Mouse (Mus musculus) megakaryocyte, embryonic 14.5 days (primary cell): ENCODE measurements around the gene Oaf. TPM values are rescaled to one million over a fixed set of nuclear protein-coding genes. Genes with fewer than 3 reads are reported as not detected.

Experiments used
- H3K27me3 ChIP-seq: replicated peaks from 2 replicates; pipeline ENCODE3; 2012; ENCODE audit warnings: inconsistent platforms
- H3K36me3 ChIP-seq: replicated peaks from 2 replicates; pipeline ENCODE3; 2012; ENCODE audit warnings: low read length, inconsistent platforms, mixed read lengths
- H3K4me1 ChIP-seq: 2 replicates; pipeline ENCODE4 v1.6.1; 2012; ENCODE audit warnings: inconsistent platforms
- H3K4me3 ChIP-seq: replicated peaks from 2 replicates; pipeline ENCODE3; 2012; ENCODE audit warnings: moderate library complexity, mild to moderate bottlenecking, inconsistent platforms
- H3K9me3 ChIP-seq: 2 replicates; pipeline ENCODE4 v1.6.1; 2012; ENCODE audit warnings: inconsistent platforms
- FLI1 ChIP-seq: IDR thresholded peaks from 2 replicates; pipeline ENCODE4 v1.6.1; 2012; ENCODE audit warnings: low read length, inconsistent platforms, mixed read lengths
- GATA1 ChIP-seq: IDR thresholded peaks from 3 replicates; pipeline ENCODE4 v1.6.1; 2012; ENCODE audit warnings: mixed read lengths, low read length, inconsistent platforms, borderline replicate concordance
- polyA plus RNA-seq: library from polyadenylated mRNA; stranded (reverse); fragments of >175 nt; gene quantifications from 2 replicates; pipeline ENCODE4 v1.2.3, GENCODE M21; 2012; ENCODE audit warnings: low replicate concordance; ENCODE audit not compliant: insufficient read depth

The Oaf gene
- polyA plus RNA-seq, 1 experiment = 8.2 TPM

DNA sequence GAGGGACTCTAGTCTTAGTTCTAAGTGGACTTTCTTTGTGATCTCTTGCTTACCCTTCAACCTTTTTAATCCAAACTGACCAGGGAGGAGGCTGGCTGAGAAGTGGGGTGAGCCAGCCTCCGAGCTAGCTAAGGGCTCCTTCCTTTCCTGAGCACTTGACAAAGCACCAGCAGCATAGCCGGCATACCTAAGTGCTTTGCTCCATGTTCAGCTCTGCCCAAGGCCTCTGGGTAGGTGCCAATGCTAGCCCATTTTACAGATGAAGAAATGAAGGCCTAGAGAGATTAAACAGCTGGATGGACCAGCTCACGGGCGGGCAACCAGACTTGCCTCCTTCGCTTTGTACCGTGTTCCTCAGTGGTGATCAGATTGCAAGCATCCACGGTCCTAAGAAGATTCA is 3.1 kb downstream of the Oaf start:
- no peak for TF ChIP-seq FLI1
- TF ChIP-seq GATA1 = no peak
- H3K4me1 ChIP-seq = peaks cover 26% of the 10 kb centered on the region
- peaks cover 74% of the 10 kb centered on the region for H3K27me3 ChIP-seq
- no peaks in the 10 kb centered on the region for H3K9me3 ChIP-seq
- H3K4me3 ChIP-seq = no peak overlapping the region
- no peaks in the 10 kb centered on the region for H3K36me3 ChIP-seq

DNA sequence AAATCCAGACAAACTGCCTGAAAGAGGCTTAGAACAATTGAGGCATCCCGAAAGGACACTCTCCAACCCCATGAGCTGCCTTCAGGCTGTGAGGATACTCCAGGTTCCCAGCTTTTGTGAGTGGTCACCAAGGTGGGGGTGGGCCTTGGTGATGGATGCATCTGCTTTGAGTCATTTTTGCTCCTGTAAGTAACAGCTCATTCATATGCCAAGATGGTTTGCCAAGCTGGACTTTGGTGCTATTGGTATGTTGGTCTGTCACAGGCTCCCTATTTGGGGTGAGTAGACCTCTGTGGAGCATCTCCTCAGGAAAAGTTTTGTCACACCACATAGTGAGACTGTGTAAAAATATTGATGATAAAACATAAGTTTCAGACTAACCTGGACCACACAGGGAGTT is 3.6 kb downstream of the Oaf start:
- H3K27me3 ChIP-seq = peaks cover 72% of the 10 kb centered on the region
- no peak overlapping the region for H3K4me3 ChIP-seq
- H3K9me3 ChIP-seq = no peaks in the 10 kb centered on the region
- H3K4me1 ChIP-seq = peaks cover 26% of the 10 kb centered on the region
- no peaks in the 10 kb centered on the region for H3K36me3 ChIP-seq
- TF ChIP-seq FLI1 (no peak), GATA1 (no peak)

DNA sequence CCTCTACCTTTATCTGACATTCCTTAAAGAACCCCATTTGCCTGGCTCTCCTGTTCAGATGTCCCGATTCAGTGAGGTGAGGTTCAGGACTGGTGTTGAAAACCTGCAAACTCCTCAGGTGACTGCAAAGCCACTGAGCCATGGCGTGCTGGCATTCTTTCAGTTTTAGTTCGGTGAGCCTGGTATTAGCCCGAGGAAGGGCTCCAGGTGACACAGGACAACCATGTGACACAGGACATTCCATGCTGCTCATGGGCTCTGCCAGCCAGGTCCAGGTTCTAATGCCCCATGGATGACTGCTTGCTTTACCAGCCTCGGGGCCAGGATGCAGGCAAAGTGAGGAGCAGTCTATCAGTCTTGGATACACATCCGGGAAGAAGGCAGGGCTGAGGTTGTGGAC is 4.4 kb downstream of the Oaf start:
- Histone ChIP-seq H3K27me3 (peaks cover 67% of the 10 kb centered on the region), H3K4me3 (no peak overlapping the region), H3K9me3 (no peaks in the 10 kb centered on the region), H3K4me1 (peaks cover 26% of the 10 kb centered on the region), H3K36me3 (no peaks in the 10 kb centered on the region)
- no peak for TF ChIP-seq FLI1

DNA sequence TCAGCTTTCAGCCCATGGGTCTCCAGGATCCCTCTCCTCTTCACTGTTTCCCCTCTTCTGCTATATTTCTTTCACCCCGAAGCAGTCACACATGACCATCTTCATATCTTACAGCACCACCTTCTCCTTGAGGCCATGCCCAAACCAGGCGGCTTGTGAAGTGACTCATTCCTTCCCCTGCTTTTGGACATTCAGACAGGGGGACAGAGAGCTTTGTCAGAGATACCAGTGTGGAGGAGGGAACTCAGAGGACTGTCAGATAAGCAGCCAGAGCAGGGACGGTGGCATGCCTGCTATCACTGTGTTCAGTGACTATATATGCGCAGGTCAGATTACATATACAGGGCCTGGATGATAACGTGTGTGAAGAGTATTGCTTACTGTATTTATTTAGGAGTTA is 5.2 kb downstream of the Oaf start:
- Histone ChIP-seq H3K4me1 (peaks cover 28% of the 10 kb centered on the region), H3K4me3 (no peak overlapping the region), H3K9me3 (no peaks in the 10 kb centered on the region), H3K27me3 (peaks cover 60% of the 10 kb centered on the region), H3K36me3 (no peaks in the 10 kb centered on the region)
- TF ChIP-seq FLI1 (no peak), GATA1 (no peak)

DNA sequence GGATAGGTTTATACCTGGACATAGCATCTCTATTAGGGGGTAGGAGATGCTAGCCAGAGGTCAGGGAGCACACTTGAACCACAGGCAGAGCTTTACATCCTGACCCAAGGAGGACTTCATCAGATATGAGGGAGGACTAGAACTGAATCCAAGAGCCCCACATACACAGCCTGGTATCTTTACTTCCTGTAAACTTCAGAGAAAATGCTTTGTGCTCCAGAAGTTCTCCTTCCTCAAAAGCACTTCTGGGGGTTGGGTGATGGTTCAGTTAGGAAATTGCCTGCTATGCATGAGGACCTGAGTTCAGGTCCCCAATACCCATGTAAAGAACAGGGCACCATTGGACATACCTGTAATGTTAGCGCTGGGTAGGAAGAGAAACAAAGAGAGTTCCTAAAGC is 6.2 kb downstream of the Oaf start:
- Histone ChIP-seq H3K9me3 (no peaks in the 10 kb centered on the region), H3K4me3 (no peak overlapping the region), H3K36me3 (no peaks in the 10 kb centered on the region), H3K27me3 (peaks cover 52% of the 10 kb centered on the region), H3K4me1 (peaks cover 20% of the 10 kb centered on the region)
- TF ChIP-seq FLI1 (no peak), GATA1 (no peak)

DNA sequence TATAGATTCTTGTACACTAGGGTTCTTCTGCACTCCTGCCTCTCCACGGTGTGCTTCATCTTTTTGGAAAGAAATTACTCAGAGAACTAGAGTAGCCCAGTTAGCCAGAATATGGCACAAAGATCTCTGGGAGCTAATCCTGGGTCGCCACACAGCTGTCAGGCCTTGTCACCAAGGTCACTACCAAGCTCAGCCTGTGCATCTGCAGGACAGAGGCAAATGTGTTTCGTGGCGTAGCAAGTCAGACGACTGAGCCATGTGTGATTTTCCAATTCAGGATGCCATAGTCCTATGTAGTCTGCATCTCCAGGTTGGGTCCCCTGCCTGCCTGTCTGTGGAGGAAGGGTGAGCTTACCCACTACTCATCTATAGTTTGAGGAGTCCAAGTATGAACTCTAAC is 6.7 kb downstream of the Oaf start:
- TF ChIP-seq GATA1 = no peak
- TF ChIP-seq FLI1 = no peak
- no peaks in the 10 kb centered on the region for H3K36me3 ChIP-seq
- peaks cover 20% of the 10 kb centered on the region for H3K4me1 ChIP-seq

DNA sequence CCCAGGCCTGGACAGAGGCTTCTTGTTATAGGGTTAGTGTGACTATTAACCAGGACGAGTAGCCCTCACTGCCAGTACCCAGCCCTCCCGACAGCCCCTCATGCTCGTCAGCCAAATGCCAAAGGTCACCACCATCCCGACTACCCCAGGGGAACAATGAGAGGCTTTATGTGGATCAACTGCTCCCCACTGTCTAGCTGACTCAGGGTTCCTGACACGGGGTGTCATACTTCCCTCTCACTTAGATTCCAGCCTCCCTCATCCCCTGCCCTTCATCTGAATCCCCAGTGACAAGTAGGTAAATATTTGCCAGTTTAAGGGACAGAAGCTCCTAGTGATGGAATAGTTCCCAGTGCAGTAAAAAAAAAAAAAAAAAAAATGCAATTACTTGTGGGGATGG is 7.4 kb downstream of the Oaf start:
- H3K9me3 ChIP-seq = no peaks in the 10 kb centered on the region
- H3K4me1 ChIP-seq = peaks cover 27% of the 10 kb centered on the region
- TF ChIP-seq FLI1 = no peak
- no peak for TF ChIP-seq GATA1
- H3K4me3 ChIP-seq = no peak overlapping the region
- H3K27me3 ChIP-seq = peaks cover 41% of the 10 kb centered on the region
- no peaks in the 10 kb centered on the region for H3K36me3 ChIP-seq

More for the DNA sequence above, 6.7 kb downstream of the Oaf start:
- Histone ChIP-seq H3K27me3 (peaks cover 47% of the 10 kb centered on the region), H3K4me3 (no peak overlapping the region), H3K9me3 (no peaks in the 10 kb centered on the region)

DNA sequence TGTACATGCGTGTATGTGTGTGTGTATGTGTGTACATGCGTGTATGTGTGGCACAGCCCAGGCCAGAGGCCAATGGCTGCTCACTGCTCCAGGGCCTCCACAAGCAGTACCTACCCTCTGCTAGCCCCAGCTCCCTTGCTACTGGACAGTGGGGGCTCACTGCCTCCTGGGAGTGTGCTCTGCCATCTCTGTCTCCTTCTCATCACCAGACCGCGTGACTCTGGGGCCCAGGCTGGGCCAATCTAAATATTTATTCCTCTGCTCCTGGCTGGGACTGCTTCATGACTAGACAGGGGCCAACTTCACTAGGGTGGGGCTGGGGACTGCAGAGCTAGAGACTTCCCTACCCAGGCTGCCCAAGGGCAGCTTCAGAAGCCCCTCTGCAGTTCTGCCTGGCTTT is 7.9 kb downstream of the Oaf start:
- TF ChIP-seq GATA1 (no peak), FLI1 (no peak)
- Histone ChIP-seq H3K4me3 (peak overlapping the region; percentile 23), H3K27me3 (peaks cover 41% of the 10 kb centered on the region), H3K4me1 (peaks cover 32% of the 10 kb centered on the region), H3K9me3 (no peaks in the 10 kb centered on the region), H3K36me3 (no peaks in the 10 kb centered on the region)

DNA sequence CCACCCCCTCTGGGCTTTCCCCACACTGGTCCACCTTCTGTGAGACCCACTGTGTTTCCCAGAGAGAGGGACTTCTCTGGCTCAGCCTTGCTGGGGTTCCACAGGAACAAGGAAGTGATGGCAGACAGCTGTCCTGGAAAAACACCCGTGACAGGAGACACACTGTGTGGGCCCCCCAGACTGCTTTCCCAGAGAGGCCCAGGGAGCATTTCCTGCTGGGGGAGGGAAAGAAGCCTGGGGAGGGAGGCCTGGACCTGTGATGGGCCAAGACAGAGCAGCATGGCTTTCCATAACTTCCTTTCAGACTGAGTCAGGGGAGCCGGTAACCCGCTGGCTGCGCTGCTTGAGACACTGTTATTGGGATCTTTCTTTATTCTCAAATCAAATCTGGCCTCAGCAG is 8.8 kb downstream of the Oaf start:
- TF ChIP-seq FLI1 (no peak), GATA1 (no peak)
- Histone ChIP-seq H3K4me1 (peaks cover 41% of the 10 kb centered on the region), H3K9me3 (no peaks in the 10 kb centered on the region), H3K27me3 (peaks cover 35% of the 10 kb centered on the region), H3K36me3 (no peaks in the 10 kb centered on the region), H3K4me3 (no peak overlapping the region)

DNA sequence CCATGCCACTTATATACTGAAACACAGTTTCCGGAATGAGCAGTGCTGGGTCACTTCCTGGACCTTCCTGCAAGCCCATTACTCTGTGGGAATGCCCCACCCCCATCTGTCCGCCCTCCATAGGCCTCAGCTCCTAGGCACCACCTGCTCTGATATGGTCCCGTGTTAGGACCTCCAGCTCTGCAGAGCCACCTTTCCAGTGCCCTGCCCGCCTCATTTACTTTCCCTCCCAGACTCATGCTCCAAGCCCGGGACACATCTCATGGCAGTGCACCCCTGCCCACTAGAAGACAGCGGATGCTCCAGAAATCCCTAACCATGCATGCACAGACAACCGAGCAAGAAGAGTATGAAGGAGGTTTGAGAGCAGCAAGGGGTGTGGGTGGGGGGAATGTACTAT is 9.7 kb downstream of the Oaf start:
- Histone ChIP-seq H3K4me1 (peaks cover 46% of the 10 kb centered on the region), H3K36me3 (no peaks in the 10 kb centered on the region), H3K9me3 (no peaks in the 10 kb centered on the region), H3K4me3 (no peak overlapping the region), H3K27me3 (peaks cover 33% of the 10 kb centered on the region)
- no peak for TF ChIP-seq FLI1

DNA sequence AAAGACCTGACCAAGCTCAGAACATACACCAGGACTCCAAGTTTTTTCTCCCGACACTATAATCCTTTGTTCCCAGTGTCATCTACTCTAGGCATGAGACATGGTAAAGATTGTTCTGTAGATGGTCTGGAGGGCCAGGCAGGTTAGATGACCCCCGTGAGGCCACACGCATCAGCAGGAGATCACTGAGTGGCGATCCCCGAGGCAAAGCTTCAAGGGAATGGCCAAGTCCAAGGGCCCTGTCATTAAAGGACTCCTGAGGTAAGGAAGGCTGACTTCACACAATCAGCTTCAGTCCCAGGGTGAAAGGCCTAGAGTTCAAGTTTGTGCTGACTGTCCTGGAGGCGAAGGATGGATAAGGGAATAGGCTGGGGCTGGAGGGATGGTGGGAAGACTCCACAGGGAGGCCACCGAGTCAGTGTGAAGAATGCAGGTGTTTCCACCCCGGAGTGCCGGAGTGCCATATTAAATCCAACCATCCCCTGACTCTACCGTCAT is 10.3 kb downstream of the Oaf start:
- Histone ChIP-seq H3K4me3 (no peak overlapping the region), H3K36me3 (no peaks in the 10 kb centered on the region), H3K9me3 (no peaks in the 10 kb centered on the region), H3K27me3 (peaks cover 28% of the 10 kb centered on the region), H3K4me1 (peaks cover 47% of the 10 kb centered on the region)
- TF ChIP-seq GATA1 (no peak), FLI1 (no peak)
